Mouse (Mus musculus) limb, embryonic 13.5 days (tissue): ENCODE results near the gene Zfp85. TPM values are rescaled to one million over a fixed set of nuclear protein-coding genes. Genes with fewer than 3 reads are reported as not detected.
"Not testable (repeated sequence)": the region's sequence is repeated elsewhere in the genome, so short reads cannot be mapped to it uniquely, and the experiment has no call there.

Source experiments
- ATAC-seq: fragments of 200-750 bp; cut with Nextera tagmentation; 2 replicates; pipeline ENCODE4 v1.8.0; 2017; ENCODE audit warnings: low read depth, moderate number of reproducible peaks, moderate TSS enrichment; ENCODE audit not compliant: low FRiP score
- H3K27ac ChIP-seq: fragments of 300-500 bp; sonication (generic); 2 replicates; pipeline ENCODE4 v1.5.1; 2015; ENCODE audit warnings: inconsistent platforms, mild to moderate bottlenecking, moderate library complexity
- H3K27me3 ChIP-seq: fragments of 300-500 bp; sonication (generic); 2 replicates; pipeline ENCODE4 v1.6.1; 2015; ENCODE audit warnings: mild to moderate bottlenecking, inconsistent platforms
- H3K36me3 ChIP-seq: fragments of 300-500 bp; sonication (generic); 2 replicates; pipeline ENCODE4 v1.6.1; 2015; ENCODE audit warnings: inconsistent platforms, mild to moderate bottlenecking, moderate library complexity
- H3K4me1 ChIP-seq: fragments of 300-500 bp; sonication (generic); 2 replicates; pipeline ENCODE4 v1.6.1; 2015; ENCODE audit warnings: inconsistent platforms
- H3K4me2 ChIP-seq: fragments of 300-500 bp; sonication (generic); replicated peaks from 2 replicates; pipeline ENCODE4 v1.6.1; 2015; ENCODE audit warnings: inconsistent platforms, mild to moderate bottlenecking, moderate library complexity
- H3K4me3 ChIP-seq: fragments of 300-500 bp; sonication (generic); 2 replicates; pipeline ENCODE4 v1.5.1; 2015; ENCODE audit warnings: moderate library complexity, mild to moderate bottlenecking, inconsistent platforms
- H3K9ac ChIP-seq: fragments of 300-500 bp; sonication (generic); 2 replicates; pipeline ENCODE4 v1.6.1; 2015; ENCODE audit warnings: mild to moderate bottlenecking, inconsistent platforms
- H3K9me3 ChIP-seq: fragments of 300-500 bp; sonication (generic); 2 replicates; pipeline ENCODE4 v1.6.1; 2016; ENCODE audit warnings: inconsistent platforms
- WGBS: fragments of 180-500 bp; shearing (Covaris S2); methylation state at CpG from one replicate; pipeline ENCODE4 v1.1.7; 2015; 5-methylcytosine and 5-hydroxymethylcytosine counted together
- polyA plus RNA-seq: library from polyadenylated mRNA; unstranded; fragments of >200 nt; fragmentation: Nextera tagmentation; extraction: Ambion mirVana; gene quantifications from 2 replicates; pipeline ENCODE4 v1.2.1, GENCODE M21; 2015

Zfp85 gene
- polyA plus RNA-seq, 1 experiment from 2014 or later: 7.3 TPM

- Histone ChIP-seq H3K4me1 (peaks cover 12% of the 10 kb centered on the region), H3K9ac (peak overlapping the region; percentile 75), H3K4me3 (peak overlapping the region; percentile 59), H3K9me3 (peaks cover 12% of the 10 kb centered on the region), H3K4me2 (peak overlapping the region; percentile 67)
- ATAC-seq: peak; percentile 66
- not testable (repeated sequence) for H3K27ac ChIP-seq, H3K27me3 ChIP-seq, H3K36me3 ChIP-seq
- WGBS: 51% methylated on average over 4 of the region's 4 CpGs
Observed at GRCm38 (mm10) chr13:67729441-67729840, 25.6 kb downstream of the Zfp85 start.

DNA sequence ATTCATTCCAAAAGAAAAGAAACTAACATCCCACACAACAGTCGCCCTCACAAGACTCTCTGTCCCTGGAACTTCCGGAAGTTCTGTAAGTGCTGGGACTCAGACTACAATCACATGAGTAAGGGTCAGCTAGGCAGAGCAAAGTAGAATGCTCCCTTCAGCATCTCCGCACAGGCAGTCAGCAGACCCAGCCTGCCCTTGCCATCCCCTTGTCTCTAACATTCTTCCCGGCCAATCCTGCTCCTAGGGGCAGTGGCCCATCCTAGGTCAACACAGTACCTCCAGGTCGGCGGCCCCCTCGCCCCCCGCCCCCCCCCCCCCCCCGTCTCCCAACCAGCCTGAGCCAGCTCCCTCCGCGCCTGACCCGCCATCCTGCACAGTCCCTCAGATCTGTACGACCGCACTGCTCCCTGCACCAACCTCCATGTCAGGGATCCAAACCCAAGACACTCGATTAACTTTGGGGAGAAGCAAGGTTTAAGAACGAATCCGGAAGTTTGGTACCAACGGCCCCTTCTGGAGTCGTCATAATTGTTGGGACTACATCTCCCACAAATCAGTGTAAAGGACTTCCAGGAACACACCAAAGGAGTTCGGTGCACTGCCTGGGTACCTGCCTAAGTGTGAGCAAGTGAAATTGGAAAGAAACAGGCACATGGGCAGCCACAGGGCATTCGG, 26.2 kb downstream of the Zfp85 start, which contains the start of gene Zfp65:
TSS of gene Zfp65 (minus strand) at position 533 of the 678 bp plus-strand sequence.
- Histone ChIP-seq H3K4me3 (peak within 1 kb of the TSS; percentile 59), H3K9me3 (0 out of 2 replicates have a peak, but pooled peaks cover 6% of the 10 kb centered on the region), H3K27ac (peak within 1 kb of the TSS; percentile 34; the same call in 1 of the 2 replicates), H3K27me3 (no peaks in the 10 kb centered on the region), H3K36me3 (no peaks in the 10 kb centered on the region), H3K9ac (peak within 1 kb of the TSS; percentile 75), H3K4me1 (peaks cover 12% of the 10 kb centered on the region), H3K4me2 (peak within 1 kb of the TSS; percentile 67)
- ATAC-seq: peak; percentile 90
- WGBS: 3% methylated on average over 14 of the region's 21 CpGs

- Histone ChIP-seq H3K4me2 (peak overlapping the region; percentile 67), H3K27me3 (no peaks in the 10 kb centered on the region), H3K9ac (no peak overlapping the region), H3K36me3 (no peaks in the 10 kb centered on the region), H3K9me3 (no peaks in the 10 kb centered on the region), H3K4me3 (peak overlapping the region; percentile 59), H3K4me1 (peaks cover 17% of the 10 kb centered on the region), H3K27ac (no peak overlapping the region)
- no peak for ATAC-seq
- 75% methylated on average over 1 of the region's 1 CpGs for WGBS
Observed at GRCm38 (mm10) chr13:67728106-67728505, 26.9 kb downstream of the Zfp85 start.

DNA sequence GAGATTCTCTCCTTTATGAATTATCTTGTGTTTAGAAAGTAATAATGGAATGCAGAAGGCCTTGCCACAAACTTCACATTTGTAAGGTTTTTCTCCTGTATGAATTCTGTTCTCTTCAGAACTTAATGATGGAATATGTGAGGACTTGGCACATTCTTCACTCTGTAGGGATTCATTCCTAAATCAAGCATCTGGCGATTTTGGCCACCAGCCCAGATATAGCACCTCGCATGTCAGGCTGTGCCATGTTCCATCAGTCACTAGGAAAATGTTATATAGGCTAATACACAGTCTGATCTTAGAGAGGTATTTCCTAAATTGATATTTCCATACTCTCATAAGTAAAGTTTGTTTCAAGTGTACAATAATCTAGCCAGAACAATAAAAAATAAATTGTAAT, 29.7 kb downstream of the Zfp85 start:
- not testable (repeated sequence) for H3K27ac ChIP-seq, ATAC-seq, H3K9ac ChIP-seq, H3K4me2 ChIP-seq, H3K36me3 ChIP-seq, H3K9me3 ChIP-seq, H3K4me3 ChIP-seq, H3K27me3 ChIP-seq
- 77% methylated on average over 2 of the region's 2 CpGs for WGBS
- peaks cover 17% of the 10 kb centered on the region for H3K4me1 ChIP-seq

- H3K9ac ChIP-seq: peak overlapping the region; percentile 82
- peaks cover 9% of the 10 kb centered on the region for H3K4me1 ChIP-seq
- H3K27me3 ChIP-seq: no peaks in the 10 kb centered on the region
- peak overlapping the region; percentile 72 for H3K4me3 ChIP-seq
- H3K4me2 ChIP-seq: peak overlapping the region; percentile 73
- no peaks in the 10 kb centered on the region for H3K36me3 ChIP-seq
- ATAC-seq: peak; percentile 95
- 0 out of 2 replicates have a peak overlapping the region, but pooled peaks have one; percentile 44 for H3K27ac ChIP-seq
- no peaks in the 10 kb centered on the region for H3K9me3 ChIP-seq
- WGBS: under 1% methylated on average over 17 of the region's 17 CpGs
Observed at GRCm38 (mm10) chr13:67723848-67724479, 31.1 kb downstream of the Zfp85 start.

Other genes with a start within 250 kb of the Zfp85 start
- gene Gm26965, start 229.1 kb downstream of the Zfp85 start, polyA plus RNA-seq: not detected in 2 replicates
- 25.4 and 26.5 TPM in 2 replicates for gene Zfp87, start 229.1 kb downstream of the Zfp85 start, polyA plus RNA-seq
- 15.3 and 15.9 TPM in 2 replicates for gene Zfp748, start 201.4 kb downstream of the Zfp85 start, polyA plus RNA-seq
- gene Zfp729b, start 145.5 kb downstream of the Zfp85 start, polyA plus RNA-seq: 4.5 TPM in 2 replicates
- gene Gm49345, start 117.5 kb downstream of the Zfp85 start, polyA plus RNA-seq: 0.59 TPM in 1 of 2 replicates, not detected in the other
- gene Zfp729a, start 117.4 kb downstream of the Zfp85 start, polyA plus RNA-seq: 3.2 and 3.6 TPM in 2 replicates
- 14.8 and 16.8 TPM in 2 replicates for gene Zfp738, start 68.2 kb downstream of the Zfp85 start, polyA plus RNA-seq
- 8.0 and 8.1 TPM in 2 replicates for gene Zfp65, start 26.1 kb downstream of the Zfp85 start, polyA plus RNA-seq
- gene Zfp493, start 24.5 kb upstream of the Zfp85 start, polyA plus RNA-seq: 2.8 and 3.0 TPM in 2 replicates
- gene Zfp273, start 58.5 kb upstream of the Zfp85 start, polyA plus RNA-seq: 10.7 and 10.8 TPM in 2 replicates
- gene Gm10037, start 75.9 kb upstream of the Zfp85 start, polyA plus RNA-seq: 4.0 and 4.2 TPM in 2 replicates
- gene BC048507, start 108.1 kb upstream of the Zfp85 start, polyA plus RNA-seq: not detected in 2 replicates